Mouse (Mus musculus) liver, embryonic 12.5 days (tissue): ENCODE data around the gene Eif4g2. TPM values are rescaled to one million over a fixed set of nuclear protein-coding genes. Genes with fewer than 3 reads are reported as not detected.

Source experiments
- ATAC-seq: fragments of 200-750 bp; cut with Nextera tagmentation; 2 replicates; pipeline ENCODE4 v1.8.0; 2017; ENCODE audit warnings: moderate number of reproducible peaks, mild to moderate bottlenecking, moderate library complexity
- H3K27ac ChIP-seq: fragments of 300-500 bp; sonication (generic); 2 replicates; pipeline ENCODE4 v1.5.1; 2016; ENCODE audit warnings: mild to moderate bottlenecking
- H3K27me3 ChIP-seq: fragments of 300-500 bp; sonication (generic); replicated peaks from 2 replicates; pipeline ENCODE4 v1.6.1; 2016; ENCODE audit warnings: mild to moderate bottlenecking, moderate library complexity
- H3K36me3 ChIP-seq: fragments of 300-500 bp; sonication (generic); 2 replicates; pipeline ENCODE4 v1.6.1; 2016; ENCODE audit warnings: mild to moderate bottlenecking, moderate library complexity
- H3K4me1 ChIP-seq: fragments of 300-500 bp; sonication (generic); 2 replicates; pipeline ENCODE4 v1.6.1; 2016
- H3K4me2 ChIP-seq: fragments of 300-500 bp; sonication (generic); 2 replicates; pipeline ENCODE4 v1.6.1; 2016; ENCODE audit warnings: mild to moderate bottlenecking, moderate library complexity
- H3K4me3 ChIP-seq: fragments of 300-500 bp; sonication (generic); 2 replicates; pipeline ENCODE4 v1.5.1; 2016; ENCODE audit warnings: mild to moderate bottlenecking, moderate library complexity
- H3K9ac ChIP-seq: fragments of 300-500 bp; sonication (generic); 2 replicates; pipeline ENCODE4 v1.6.1; 2016; ENCODE audit warnings: mild to moderate bottlenecking, moderate library complexity
- H3K9me3 ChIP-seq: fragments of 300-500 bp; sonication (generic); replicated peaks from 2 replicates; pipeline ENCODE4 v1.6.1; 2016; ENCODE audit warnings: mild to moderate bottlenecking, moderate library complexity
- WGBS: fragments of 180-500 bp; shearing (Covaris S2); methylation state at CpG from one replicate; pipeline ENCODE4 v1.1.7; 2016; ENCODE audit not compliant: insufficient replicate concordance; 5-methylcytosine and 5-hydroxymethylcytosine counted together
- polyA plus RNA-seq: library from polyadenylated mRNA; unstranded; fragments of >200 nt; fragmentation: Nextera tagmentation; extraction: Ambion mirVana; gene quantifications from 2 replicates; pipeline ENCODE4 v1.2.1, GENCODE M21; 2016

Gene Eif4g2
- polyA plus RNA-seq: 687 and 693 TPM in 2 replicates

- peaks cover 39% of the 10 kb centered on the region for H3K36me3 ChIP-seq
- peak; percentile 97 for ATAC-seq
- H3K27me3 ChIP-seq: no peaks in the 10 kb centered on the region
- under 1% methylated on average over 70 of the region's 70 CpGs for WGBS
- peak within 1 kb of the TSS; percentile 100 for H3K9ac ChIP-seq
- H3K4me1 ChIP-seq: peaks cover 51% of the 10 kb centered on the region
- H3K4me3 ChIP-seq: peak within 1 kb of the TSS; percentile 100
- peak within 1 kb of the TSS; percentile 97 for H3K27ac ChIP-seq
- peak within 1 kb of the TSS; percentile 90 for H3K4me2 ChIP-seq
- no peaks in the 10 kb centered on the region for H3K9me3 ChIP-seq
Measured at GRCm38 (mm10) chr7:111082822-111083732, at the start of gene Eif4g2. TSS of gene Eif4g2 (minus strand) at chr7:111083030.

- no peak overlapping the region for H3K9ac ChIP-seq
- H3K27ac ChIP-seq: no peak overlapping the region
- H3K4me2 ChIP-seq: no peak overlapping the region
- H3K36me3 ChIP-seq: no peaks in the 10 kb centered on the region
- H3K9me3 ChIP-seq: no peaks in the 10 kb centered on the region
- H3K27me3 ChIP-seq: peaks cover 18% of the 10 kb centered on the region
- peaks cover 17% of the 10 kb centered on the region for H3K4me1 ChIP-seq
- WGBS: 47% methylated on average over 2 of the region's 2 CpGs
- ATAC-seq: no peak
- no peak overlapping the region for H3K4me3 ChIP-seq
Measured at GRCm38 (mm10) chr7:111132596-111132995, 49.8 kb upstream of the Eif4g2 start.

GRCm38 (mm10) chr7:111126636-111127395 lies 44.0 kb upstream of the Eif4g2 start:
- Histone ChIP-seq H3K27me3 (peaks cover 6% of the 10 kb centered on the region; the same call in 1 of the 2 replicates), H3K4me2 (no peak overlapping the region), H3K4me1 (peaks cover 21% of the 10 kb centered on the region), H3K4me3 (no peak overlapping the region), H3K9me3 (no peaks in the 10 kb centered on the region), H3K27ac (no peak overlapping the region), H3K36me3 (no peaks in the 10 kb centered on the region), H3K9ac (no peak overlapping the region)
- 59% methylated on average over 3 of the region's 3 CpGs for WGBS
- ATAC-seq: no peak

GRCm38 (mm10) chr7:111123761-111124546 lies 41.1 kb upstream of the Eif4g2 start:
- no peak overlapping the region for H3K27ac ChIP-seq
- no peak for ATAC-seq
- H3K9me3 ChIP-seq: no peaks in the 10 kb centered on the region
- 81% methylated on average over 2 of the region's 2 CpGs for WGBS
- peaks cover 30% of the 10 kb centered on the region for H3K4me1 ChIP-seq
- H3K4me3 ChIP-seq: 0 out of 2 replicates have a peak overlapping the region, but pooled peaks have one; percentile 25
- H3K4me2 ChIP-seq: peak overlapping the region; percentile 47
- peaks cover 2% of the 10 kb centered on the region; the same call in 1 of the 2 replicates for H3K27me3 ChIP-seq
- H3K36me3 ChIP-seq: no peaks in the 10 kb centered on the region
- H3K9ac ChIP-seq: no peak overlapping the region

- H3K9ac ChIP-seq: peak overlapping the region; percentile 96
- peaks cover 30% of the 10 kb centered on the region for H3K4me1 ChIP-seq
- H3K9me3 ChIP-seq: no peaks in the 10 kb centered on the region
- under 1% methylated on average over 44 of the region's 44 CpGs for WGBS
- H3K27ac ChIP-seq: peak overlapping the region; percentile 94
- H3K27me3 ChIP-seq: no peaks in the 10 kb centered on the region
- peak; percentile 99 for ATAC-seq
- peaks cover 13% of the 10 kb centered on the region for H3K36me3 ChIP-seq
- H3K4me3 ChIP-seq: peak overlapping the region; percentile 80
- peak overlapping the region; percentile 97 for H3K4me2 ChIP-seq
Measured at GRCm38 (mm10) chr7:111122531-111123130, 39.8 kb upstream of the Eif4g2 start.

GRCm38 (mm10) chr7:111122084-111122530 lies 39.3 kb upstream of the Eif4g2 start:
- peak; percentile 80 for ATAC-seq
- WGBS: under 1% methylated on average over 34 of the region's 34 CpGs
- Histone ChIP-seq H3K27me3 (no peaks in the 10 kb centered on the region), H3K36me3 (peaks cover 13% of the 10 kb centered on the region), H3K4me1 (peaks cover 30% of the 10 kb centered on the region), H3K27ac (peak overlapping the region; percentile 94), H3K9me3 (no peaks in the 10 kb centered on the region), H3K4me3 (peak overlapping the region; percentile 80), H3K9ac (peak overlapping the region; percentile 96), H3K4me2 (peak overlapping the region; percentile 97)

- 31% methylated on average over 9 of the region's 9 CpGs for WGBS
Measured at GRCm38 (mm10) chr7:111121522-111121921, 38.7 kb upstream of the Eif4g2 start.

GRCm38 (mm10) chr7:111109561-111109960 lies 26.7 kb upstream of the Eif4g2 start:
- no peaks in the 10 kb centered on the region for H3K9me3 ChIP-seq
- H3K4me2 ChIP-seq: no peak overlapping the region
- H3K4me3 ChIP-seq: no peak overlapping the region
- peaks cover 9% of the 10 kb centered on the region; the same call in 1 of the 2 replicates for H3K4me1 ChIP-seq
- ATAC-seq: no peak
- WGBS: 36% methylated on average over 2 of the region's 2 CpGs
- H3K9ac ChIP-seq: no peak overlapping the region
- H3K27ac ChIP-seq: no peak overlapping the region
- H3K27me3 ChIP-seq: no peaks in the 10 kb centered on the region
- H3K36me3 ChIP-seq: peaks cover 13% of the 10 kb centered on the region

More at GRCm38 (mm10) chr7:111121522-111121921, 38.7 kb upstream of the Eif4g2 start:
- Histone ChIP-seq H3K9ac (peak overlapping the region; percentile 96), H3K27me3 (no peaks in the 10 kb centered on the region), H3K4me1 (peaks cover 30% of the 10 kb centered on the region), H3K9me3 (no peaks in the 10 kb centered on the region), H3K4me2 (peak overlapping the region; percentile 97), H3K36me3 (peaks cover 13% of the 10 kb centered on the region), H3K4me3 (peak overlapping the region; percentile 80), H3K27ac (peak overlapping the region; percentile 94)
- ATAC-seq: no peak

GRCm38 (mm10) chr7:111109161-111109560 lies 26.3 kb upstream of the Eif4g2 start:
- 89% methylated on average over 2 of the region's 2 CpGs for WGBS

GRCm38 (mm10) chr7:111098196-111098595 lies 15.4 kb upstream of the Eif4g2 start:
- H3K27me3 ChIP-seq: no peaks in the 10 kb centered on the region
- no peak overlapping the region for H3K4me3 ChIP-seq
- no peaks in the 10 kb centered on the region for H3K9me3 ChIP-seq
- H3K4me1 ChIP-seq: no peaks in the 10 kb centered on the region
- H3K36me3 ChIP-seq: no peaks in the 10 kb centered on the region
- no peak overlapping the region for H3K4me2 ChIP-seq
- no peak overlapping the region for H3K9ac ChIP-seq
- WGBS: 74% methylated on average over 1 of the region's 1 CpGs
- ATAC-seq: no peak
- no peak overlapping the region for H3K27ac ChIP-seq

More at GRCm38 (mm10) chr7:111109161-111109560, 26.3 kb upstream of the Eif4g2 start:
- Histone ChIP-seq H3K4me1 (peaks cover 9% of the 10 kb centered on the region; the same call in 1 of the 2 replicates), H3K4me3 (no peak overlapping the region), H3K36me3 (peaks cover 10% of the 10 kb centered on the region), H3K27ac (no peak overlapping the region), H3K4me2 (no peak overlapping the region), H3K27me3 (no peaks in the 10 kb centered on the region), H3K9me3 (no peaks in the 10 kb centered on the region), H3K9ac (no peak overlapping the region)
- no peak for ATAC-seq

- no peak for ATAC-seq
Measured at GRCm38 (mm10) chr7:111095169-111095568, 12.3 kb upstream of the Eif4g2 start.

More at GRCm38 (mm10) chr7:111095169-111095568, 12.3 kb upstream of the Eif4g2 start:
- no peaks in the 10 kb centered on the region for H3K36me3 ChIP-seq
- no peak overlapping the region for H3K4me2 ChIP-seq
- no peaks in the 10 kb centered on the region for H3K27me3 ChIP-seq
- H3K27ac ChIP-seq: no peak overlapping the region
- H3K9ac ChIP-seq: no peak overlapping the region
- no peak overlapping the region for H3K4me3 ChIP-seq
- peaks cover 2% of the 10 kb centered on the region; the same call in 1 of the 2 replicates for H3K4me1 ChIP-seq
- no peaks in the 10 kb centered on the region for H3K9me3 ChIP-seq
- 62% methylated on average over 2 of the region's 2 CpGs for WGBS
